Mouse (Mus musculus): ENCODE results near the gene Tspyl2. TPM values are rescaled to one million over a fixed set of nuclear protein-coding genes. Genes with fewer than 3 reads are reported as not detected.

Gene Tspyl2
- polyA plus RNA-seq (2015; fragmentation: Nextera tagmentation; extraction: Ambion mirVana) = 4.5 and 5.5 TPM in 2 replicates

GRCm38 (mm10) chrX:152342358-152342901 lies at the start of gene Tspyl2:
Tspyl2 (minus strand) TSS chrX:152342425.
- WGBS (ENCODE audit: insufficient replicate concordance) = 16% methylated on average over 27 of the region's 27 CpGs
- Histone ChIP-seq H3K9ac (peak within 1 kb of the TSS; percentile 60), H3K4me1 (replicated peaks) (peaks cover 13% of the 10 kb centered on the region; the same call in 1 of the 2 replicates), H3K9me3 (replicated peaks) (no peaks in the 10 kb centered on the region), H3K4me3 (replicated peaks) (peak within 1 kb of the TSS; percentile 63), H3K36me3 (replicated peaks) (no peaks in the 10 kb centered on the region), H3K27me3 (peaks cover 49% of the 10 kb centered on the region), H3K4me2 (peak within 1 kb of the TSS; percentile 80), H3K27ac (replicated peaks) (peak within 1 kb of the TSS; percentile 61)
- ATAC-seq (ENCODE audit: insufficient read depth) = peak; percentile 98

- Histone ChIP-seq H3K27ac (replicated peaks) (no peak within 1 kb of the TSS), H3K9ac (no peak within 1 kb of the TSS)
- peak; percentile 34; the same call in 1 of the 2 replicates for ATAC-seq (ENCODE audit: insufficient read depth)
Measured at GRCm38 (mm10) chrX:152368397-152369273, 26.4 kb upstream of the Tspyl2 start, which contains the start of gene Gpr173. Gpr173 (minus strand) TSS chrX:152368704.

GRCm38 (mm10) chrX:152368054-152368396 lies 25.8 kb upstream of the Tspyl2 start:
- WGBS (ENCODE audit: insufficient replicate concordance) = 27% methylated on average over 4 of the region's 4 CpGs
- Histone ChIP-seq H3K27me3 (peaks cover 29% of the 10 kb centered on the region), H3K9me3 (replicated peaks) (no peaks in the 10 kb centered on the region), H3K9ac (no peak overlapping the region), H3K4me2 (peak overlapping the region; percentile 10), H3K4me1 (replicated peaks) (no peaks in the 10 kb centered on the region), H3K4me3 (replicated peaks) (0 out of 2 replicates have a peak overlapping the region, but pooled peaks have one; percentile 14), H3K36me3 (replicated peaks) (no peaks in the 10 kb centered on the region), H3K27ac (replicated peaks) (no peak overlapping the region)
- no peak for ATAC-seq (ENCODE audit: insufficient read depth)

More at GRCm38 (mm10) chrX:152368397-152369273, 26.4 kb upstream of the Tspyl2 start, which contains the start of gene Gpr173:
- H3K27me3 ChIP-seq = peaks cover 29% of the 10 kb centered on the region
- H3K4me1 ChIP-seq (replicated peaks) = no peaks in the 10 kb centered on the region
- WGBS (ENCODE audit: insufficient replicate concordance) = 23% methylated on average over 24 of the region's 24 CpGs
- H3K9me3 ChIP-seq (replicated peaks) = no peaks in the 10 kb centered on the region
- no peaks in the 10 kb centered on the region for H3K36me3 ChIP-seq (replicated peaks)
- H3K4me2 ChIP-seq = peak within 1 kb of the TSS; percentile 30
- peak within 1 kb of the TSS; percentile 14; the same call in 1 of the 2 replicates for H3K4me3 ChIP-seq (replicated peaks)

- no peaks in the 10 kb centered on the region for H3K9me3 ChIP-seq (replicated peaks)
- no peaks in the 10 kb centered on the region for H3K4me1 ChIP-seq (replicated peaks)
- H3K4me3 ChIP-seq (replicated peaks) = no peak overlapping the region
- no peak overlapping the region for H3K4me2 ChIP-seq
- no peaks in the 10 kb centered on the region for H3K36me3 ChIP-seq (replicated peaks)
- H3K27me3 ChIP-seq = peaks cover 32% of the 10 kb centered on the region
- H3K9ac ChIP-seq = no peak overlapping the region
- ATAC-seq (ENCODE audit: insufficient read depth) = no peak
- 46% methylated on average over 2 of the region's 2 CpGs for WGBS (ENCODE audit: insufficient replicate concordance)
- no peak overlapping the region for H3K27ac ChIP-seq (replicated peaks)
Measured at GRCm38 (mm10) chrX:152366418-152366817, 24.2 kb upstream of the Tspyl2 start.

- H3K4me3 ChIP-seq (replicated peaks) = no peak overlapping the region
- peak; percentile 31; the same call in 1 of the 2 replicates for ATAC-seq (ENCODE audit: insufficient read depth)
- H3K9ac ChIP-seq = no peak overlapping the region
- H3K36me3 ChIP-seq (replicated peaks) = no peaks in the 10 kb centered on the region
- no peak overlapping the region for H3K27ac ChIP-seq (replicated peaks)
- WGBS (ENCODE audit: insufficient replicate concordance) = 18% methylated on average over 5 of the region's 5 CpGs
- H3K4me2 ChIP-seq = no peak overlapping the region
- peaks cover 7% of the 10 kb centered on the region; the same call in 1 of the 2 replicates for H3K27me3 ChIP-seq
- H3K4me1 ChIP-seq (replicated peaks) = no peaks in the 10 kb centered on the region
- no peaks in the 10 kb centered on the region for H3K9me3 ChIP-seq (replicated peaks)
Measured at GRCm38 (mm10) chrX:152352553-152353153, 10.4 kb upstream of the Tspyl2 start.

- Histone ChIP-seq H3K4me3 (replicated peaks) (no peak overlapping the region), H3K27me3 (peaks cover 43% of the 10 kb centered on the region), H3K4me2 (no peak overlapping the region), H3K9ac (no peak overlapping the region), H3K36me3 (replicated peaks) (no peaks in the 10 kb centered on the region), H3K27ac (replicated peaks) (no peak overlapping the region), H3K4me1 (replicated peaks) (peaks cover 2% of the 10 kb centered on the region; the same call in 1 of the 2 replicates), H3K9me3 (replicated peaks) (no peaks in the 10 kb centered on the region)
- ATAC-seq (ENCODE audit: insufficient read depth) = no peak
- WGBS (ENCODE audit: insufficient replicate concordance) = 86% methylated on average over 14 of the region's 14 CpGs
Measured at GRCm38 (mm10) chrX:152347041-152347440, 4.8 kb upstream of the Tspyl2 start.

GRCm38 (mm10) chrX:152346587-152346986 lies 4.4 kb upstream of the Tspyl2 start:
- Histone ChIP-seq H3K9ac (no peak overlapping the region), H3K4me3 (replicated peaks) (no peak overlapping the region), H3K4me2 (no peak overlapping the region), H3K27ac (replicated peaks) (no peak overlapping the region), H3K27me3 (peaks cover 46% of the 10 kb centered on the region), H3K36me3 (replicated peaks) (no peaks in the 10 kb centered on the region), H3K9me3 (replicated peaks) (no peaks in the 10 kb centered on the region), H3K4me1 (replicated peaks) (peaks cover 5% of the 10 kb centered on the region; the same call in 1 of the 2 replicates)
- 70% methylated on average over 15 of the region's 15 CpGs for WGBS (ENCODE audit: insufficient replicate concordance)
- ATAC-seq (ENCODE audit: insufficient read depth) = no peak

- ATAC-seq (ENCODE audit: insufficient read depth) = no peak
- H3K9me3 ChIP-seq (replicated peaks) = no peaks in the 10 kb centered on the region
- 33% methylated on average over 6 of the region's 6 CpGs for WGBS (ENCODE audit: insufficient replicate concordance)
- H3K4me3 ChIP-seq (replicated peaks) = peak overlapping the region; percentile 63
- peaks cover 51% of the 10 kb centered on the region for H3K27me3 ChIP-seq
- H3K36me3 ChIP-seq (replicated peaks) = no peaks in the 10 kb centered on the region
- H3K9ac ChIP-seq = 0 out of 2 replicates have a peak overlapping the region, but pooled peaks have one; percentile 60
- H3K4me2 ChIP-seq = peak overlapping the region; percentile 80
- peak overlapping the region; percentile 61 for H3K27ac ChIP-seq (replicated peaks)
- H3K4me1 ChIP-seq (replicated peaks) = peaks cover 13% of the 10 kb centered on the region; the same call in 1 of the 2 replicates
Measured at GRCm38 (mm10) chrX:152342903-152343302, 678 bp upstream of the Tspyl2 start.

- H3K36me3 ChIP-seq (replicated peaks) = no peaks in the 10 kb centered on the region
- H3K4me3 ChIP-seq (replicated peaks) = peak overlapping the region; percentile 63
- peak overlapping the region; percentile 60; the same call in 1 of the 2 replicates for H3K9ac ChIP-seq
- no peak overlapping the region; the same call in 1 of the 2 replicates for H3K27ac ChIP-seq (replicated peaks)
- H3K4me1 ChIP-seq (replicated peaks) = peaks cover 21% of the 10 kb centered on the region; the same call in 1 of the 2 replicates
- WGBS (ENCODE audit: insufficient replicate concordance) = 43% methylated on average over 11 of the region's 11 CpGs
- H3K27me3 ChIP-seq = peaks cover 40% of the 10 kb centered on the region
- H3K9me3 ChIP-seq (replicated peaks) = no peaks in the 10 kb centered on the region
- peak overlapping the region; percentile 80 for H3K4me2 ChIP-seq
- ATAC-seq (ENCODE audit: insufficient read depth) = no peak
Measured at GRCm38 (mm10) chrX:152341496-152341895, 729 bp downstream of the Tspyl2 start.

GRCm38 (mm10) chrX:152336546-152337332 lies 5.5 kb downstream of the Tspyl2 start:
- H3K9me3 ChIP-seq (replicated peaks) = no peaks in the 10 kb centered on the region
- H3K36me3 ChIP-seq (replicated peaks) = no peaks in the 10 kb centered on the region
- peaks cover 17% of the 10 kb centered on the region; the same call in 1 of the 2 replicates for H3K4me1 ChIP-seq (replicated peaks)
- H3K4me3 ChIP-seq (replicated peaks) = peak overlapping the region; percentile 57
- H3K27ac ChIP-seq (replicated peaks) = peak overlapping the region; percentile 45; the same call in 1 of the 2 replicates
- WGBS (ENCODE audit: insufficient replicate concordance) = 14% methylated on average over 33 of the region's 33 CpGs
- ATAC-seq (ENCODE audit: insufficient read depth) = peak; percentile 92
- H3K9ac ChIP-seq = peak overlapping the region; percentile 16; the same call in 1 of the 2 replicates
- H3K4me2 ChIP-seq = peak overlapping the region; percentile 68
- peaks cover 6% of the 10 kb centered on the region for H3K27me3 ChIP-seq

Measured in liver, embryonic 15.5 days (tissue).